Mouse (Mus musculus): ENCODE data around the gene Hmgn1.
"Not testable (repeated sequence)": the region's sequence is repeated elsewhere in the genome, so short reads cannot be mapped to it uniquely, and the experiment has no call there.

Gene Hmgn1

GRCm38 (mm10) chr16:96127657-96128344 is at the start of gene Hmgn1:
Gene Hmgn1, minus strand, starts transcription at chr16:96127729.
- DNase-seq: peak; percentile 96

- DNase-seq: no peak
Measured at GRCm38 (mm10) chr16:96175399-96175798, 47.9 kb upstream of the Hmgn1 start.

DNA sequence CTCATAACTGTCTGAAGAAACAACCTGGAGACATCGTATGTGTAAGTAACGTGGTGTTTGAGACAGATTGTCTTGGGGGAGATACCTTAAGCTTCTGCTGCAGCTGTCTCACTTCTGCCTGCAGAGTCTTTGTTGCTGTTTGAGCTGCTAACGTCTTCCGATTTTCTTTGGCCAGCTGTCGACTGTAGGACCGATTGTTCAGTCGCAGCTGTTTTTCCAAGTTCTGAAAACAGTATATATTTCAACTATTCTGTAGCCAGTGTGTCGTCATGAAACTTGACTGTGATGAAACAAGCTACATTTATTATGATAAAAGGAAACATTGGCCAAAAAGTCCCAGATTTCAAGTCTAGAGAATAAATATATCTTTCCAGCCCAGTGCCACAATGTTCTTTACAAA is 46.1 kb upstream of the Hmgn1 start:
- no peak for DNase-seq

DNA sequence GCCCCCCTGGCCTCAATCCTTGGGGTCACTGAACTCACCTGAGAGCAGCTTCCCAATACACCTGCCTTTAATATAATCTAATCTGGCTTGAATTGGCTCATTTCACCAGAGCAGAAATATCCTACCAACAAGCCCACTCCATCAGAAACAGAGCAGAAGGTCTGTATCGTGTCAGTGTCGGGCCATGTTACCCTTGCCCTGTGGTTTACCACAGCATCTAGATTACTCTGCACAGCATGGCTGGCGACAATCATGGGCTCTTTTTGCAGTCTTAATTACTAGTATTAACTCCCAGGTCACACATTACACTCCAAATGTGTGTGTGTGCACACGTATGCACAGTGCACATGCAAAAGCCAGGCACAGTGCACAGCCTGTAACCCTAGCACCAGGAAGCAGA is 41.3 kb upstream of the Hmgn1 start:
- no peak for DNase-seq

DNA sequence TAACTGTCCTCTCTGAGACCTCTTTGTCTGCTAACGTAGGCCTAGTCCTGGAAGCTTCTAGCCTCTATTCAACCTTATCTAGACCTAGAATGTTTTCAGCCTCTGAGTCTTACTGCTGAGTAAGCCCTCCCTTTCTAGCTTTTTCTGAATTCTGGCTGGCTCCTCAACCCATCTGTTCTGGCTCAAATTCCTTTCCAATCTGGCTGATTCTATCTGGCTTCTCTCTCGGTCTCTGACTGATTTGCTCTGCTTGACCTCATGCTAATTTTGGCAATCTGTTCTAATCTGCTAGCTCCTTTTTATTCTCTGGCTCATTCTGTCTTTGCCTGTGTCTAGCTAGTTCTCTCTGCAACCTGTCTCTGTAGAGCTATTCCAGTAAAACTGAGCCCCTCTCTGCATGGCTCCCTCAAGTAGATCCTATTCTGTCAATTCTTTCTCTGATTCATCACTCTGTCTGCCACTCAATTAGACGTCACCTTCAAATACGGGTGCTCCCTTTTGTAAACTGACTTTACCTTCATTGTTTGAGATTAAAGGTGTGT is 38.3 kb upstream of the Hmgn1 start:
- DNase-seq: no peak

- no peak for DNase-seq
Measured at GRCm38 (mm10) chr16:96161336-96161735, 33.8 kb upstream of the Hmgn1 start.

GRCm38 (mm10) chr16:96160927-96161326 is 33.4 kb upstream of the Hmgn1 start:
- no peak for DNase-seq

- no peak for DNase-seq
Measured at GRCm38 (mm10) chr16:96159794-96160346, 32.3 kb upstream of the Hmgn1 start.

- DNase-seq: peak; percentile 28
Measured at GRCm38 (mm10) chr16:96159091-96159731, 31.7 kb upstream of the Hmgn1 start.

DNA sequence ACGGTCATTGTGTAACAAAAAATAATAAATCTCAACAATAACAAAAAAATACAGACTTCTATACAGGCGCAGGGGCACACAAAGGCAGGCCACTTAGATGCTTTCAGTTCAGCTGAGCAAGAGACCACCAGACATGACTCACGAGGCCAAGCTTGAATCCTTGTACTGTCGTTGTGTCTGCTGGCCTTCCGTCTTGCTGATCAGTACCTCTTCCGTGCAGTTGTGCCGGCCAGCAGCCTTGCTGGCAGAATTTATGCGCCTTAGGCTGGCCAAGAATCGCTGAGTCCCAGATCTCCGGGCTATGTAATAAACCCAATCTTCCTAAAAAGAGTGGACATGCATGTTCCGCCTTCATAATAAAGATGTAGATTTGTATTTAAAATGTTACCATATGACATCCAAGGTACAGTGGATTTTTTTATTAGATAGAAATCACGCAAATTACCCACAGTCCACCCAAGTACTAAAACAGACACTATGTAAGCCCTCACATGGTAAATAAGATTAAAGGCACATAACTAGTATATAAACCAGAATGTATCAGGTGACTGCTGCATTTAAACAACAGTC is 31.1 kb upstream of the Hmgn1 start:
- no peak for DNase-seq

DNA sequence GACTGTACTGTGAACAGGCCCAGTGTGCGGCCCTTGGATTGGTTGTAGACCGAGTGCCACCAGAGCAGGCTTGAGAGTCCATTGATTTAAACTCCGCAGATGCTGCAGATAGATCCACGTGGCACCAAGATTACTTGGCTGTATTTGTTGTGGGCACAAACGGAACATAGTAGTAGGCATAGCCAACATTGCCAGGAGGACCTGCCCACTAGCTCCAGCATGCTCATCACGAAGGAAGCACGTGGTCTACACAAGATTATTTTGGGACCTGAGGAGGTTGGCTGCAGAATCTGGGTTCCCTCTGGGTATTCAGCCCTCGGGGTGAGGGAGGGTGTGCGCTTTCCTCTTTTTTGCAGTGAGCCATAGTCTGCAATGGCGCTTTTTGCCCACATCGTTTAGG is 29.6 kb upstream of the Hmgn1 start:
- peak; percentile 87 for DNase-seq

- DNase-seq: peak; percentile 83
Measured at GRCm38 (mm10) chr16:96156019-96156418, 28.5 kb upstream of the Hmgn1 start.

DNA sequence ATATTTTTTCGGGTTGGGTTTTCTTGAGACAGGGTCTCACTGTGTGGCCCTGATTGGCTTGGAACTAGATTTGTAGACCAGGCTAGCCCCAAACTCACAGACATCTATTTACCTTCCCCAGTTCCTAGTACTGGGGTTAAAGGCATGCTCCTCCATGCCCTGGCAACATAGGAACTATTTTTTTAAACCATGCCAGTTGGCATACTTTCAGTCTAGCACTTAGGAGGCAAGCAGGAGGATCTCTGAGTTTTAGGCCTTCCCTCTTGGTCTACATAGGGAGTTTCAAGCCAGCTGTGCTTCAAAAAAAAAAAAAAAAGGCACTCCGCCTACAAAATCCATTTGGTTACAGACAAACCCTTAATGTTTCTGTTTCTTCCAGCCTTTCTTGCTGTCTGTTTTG is 26.9 kb upstream of the Hmgn1 start:
- DNase-seq: no peak

DNA sequence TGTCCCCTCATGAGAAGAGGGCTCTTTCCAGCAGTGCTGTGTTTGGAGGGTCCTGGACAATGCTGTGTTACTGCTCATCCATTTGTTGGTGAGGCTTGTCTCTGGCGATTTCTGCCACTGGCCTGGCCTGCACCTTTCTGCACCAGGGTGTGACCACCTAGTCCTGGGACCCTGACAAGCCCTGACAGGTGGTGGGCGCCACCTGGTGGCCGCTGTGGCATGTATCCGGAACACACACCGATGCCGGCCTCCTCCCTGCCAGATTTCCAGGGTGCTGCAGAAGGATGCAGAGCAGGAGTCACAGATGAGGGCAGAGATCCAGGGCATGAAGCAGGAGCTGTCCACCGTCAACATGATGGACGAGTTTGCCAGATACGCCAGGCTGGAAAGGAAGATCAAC is 24.0 kb upstream of the Hmgn1 start:
- peak; percentile 46 for DNase-seq

GRCm38 (mm10) chr16:96150995-96151394 is 23.5 kb upstream of the Hmgn1 start:
- no peak for DNase-seq

GRCm38 (mm10) chr16:96149311-96149710 is 21.8 kb upstream of the Hmgn1 start:
- DNase-seq: no peak

GRCm38 (mm10) chr16:96148834-96149233 is 21.3 kb upstream of the Hmgn1 start:
- DNase-seq: no peak

GRCm38 (mm10) chr16:96145814-96146213 is 18.3 kb upstream of the Hmgn1 start:
- no peak for DNase-seq

- peak; percentile 100 for DNase-seq
Measured at GRCm38 (mm10) chr16:96145110-96145800, 17.7 kb upstream of the Hmgn1 start, which contains the start of gene Wrb. Gene Wrb, plus strand, starts transcription at chr16:96145407.

DNA sequence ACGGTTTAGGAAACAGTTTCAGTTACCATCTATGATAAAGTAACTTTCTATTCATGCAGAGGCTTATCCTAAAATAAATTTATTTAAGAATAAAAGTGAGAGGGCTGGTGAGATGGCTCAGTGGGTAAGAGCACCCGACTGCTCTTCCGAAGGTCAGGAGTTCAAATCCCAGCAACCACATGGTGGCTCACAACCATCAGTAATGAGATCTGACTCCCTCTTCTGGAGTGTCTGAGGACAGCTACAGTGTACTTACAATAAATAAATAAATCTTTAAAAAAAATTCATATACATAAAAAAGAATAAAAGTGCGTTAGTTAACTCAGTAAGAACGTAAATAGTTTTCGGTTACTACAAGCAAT is 17.2 kb upstream of the Hmgn1 start:
- DNase-seq: not testable (repeated sequence)

GRCm38 (mm10) chr16:96128466-96128865 is 937 bp upstream of the Hmgn1 start:
- no peak for DNase-seq

DNA sequence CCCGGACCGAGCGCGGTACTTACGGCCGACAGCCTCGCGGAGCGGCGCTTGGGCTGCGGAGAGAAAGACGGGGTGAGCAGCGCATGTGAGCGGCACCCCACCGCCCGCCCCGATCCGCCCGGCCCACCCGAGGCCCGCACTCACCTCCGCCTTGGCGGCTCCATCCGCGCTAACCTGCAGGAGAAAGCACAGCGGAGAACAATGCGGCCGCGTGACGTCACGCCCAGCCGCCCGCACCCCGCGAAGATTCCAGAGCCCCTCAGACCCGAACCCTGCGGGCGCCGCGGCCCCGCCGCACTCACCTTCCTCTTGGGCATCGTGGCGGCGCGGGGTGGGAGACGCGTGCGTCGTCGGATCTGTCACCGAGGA is 257 bp downstream of the Hmgn1 start:
- no peak for DNase-seq

- peak; percentile 15 for DNase-seq
Measured at GRCm38 (mm10) chr16:96126684-96127171, 801 bp downstream of the Hmgn1 start.

Measured in right cerebral cortex, adult 18-20 months (tissue).